Mouse (Mus musculus): ENCODE measurements around the gene Tgfbr2. TPM values are rescaled to one million over a fixed set of nuclear protein-coding genes. Genes with fewer than 3 reads are reported as not detected.

Gene Tgfbr2
- total and polyA plus RNA-seq, 3 experiments = not detected

DNA sequence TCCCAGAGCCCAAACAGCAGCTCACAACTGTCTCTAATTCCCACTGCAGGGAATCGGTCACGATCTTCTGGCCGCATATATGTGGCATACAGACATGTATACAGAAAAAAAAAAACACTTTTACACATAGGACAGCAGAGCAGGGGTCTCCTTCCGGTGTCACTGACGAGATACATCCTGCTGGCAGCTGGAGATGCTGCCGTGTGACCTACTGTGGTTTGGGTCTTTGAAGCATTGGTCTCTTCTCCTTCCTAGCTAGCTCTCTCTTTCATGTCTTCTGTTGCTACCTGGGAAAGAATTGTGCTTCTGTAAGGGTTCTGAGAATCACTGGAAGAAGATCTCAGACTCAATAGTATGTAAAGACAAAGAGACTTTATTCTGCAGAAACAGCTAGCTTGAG is 39.1 kb upstream of the Tgfbr2 start:
- Histone ChIP-seq H3K27ac (ENCODE audit: control insufficient read depth, low read depth, low read length) (no peak overlapping the region), H3K9me3 (replicated peaks; ENCODE audit: insufficient read depth, low read length) (no peaks in the 10 kb centered on the region), H3K9ac (ENCODE audit: control insufficient read depth, low read depth, low read length, poor library complexity, severe bottlenecking) (no peak overlapping the region), H3K79me2 (ENCODE audit: control insufficient read depth, insufficient read depth, low read length, poor library complexity) (no peaks in the 10 kb centered on the region), H3K27me3 (ENCODE audit: control insufficient read depth in 1 of 2, insufficient read depth in 2 of 2, low read length in 2 of 2) (no peaks in the 10 kb centered on the region), H3K4me1 (ENCODE audit: control insufficient read depth in 1 of 2, insufficient read depth in 2 of 2, low read length in 2 of 2) (no peaks in the 10 kb centered on the region), H3K36me3 (ENCODE audit: control insufficient read depth in 1 of 2, insufficient read depth in 2 of 2, low read length in 2 of 2) (no peaks in the 10 kb centered on the region), H3K4me3 (ENCODE audit: control insufficient read depth in 1 of 2, insufficient read depth in 1 of 2, low read depth in 2 of 2, low read length in 2 of 2) (no peak overlapping the region)
- no peak for DNase-seq (ENCODE audit: low read depth, low spot score)
- TF ChIP-seq MAX (IDR thresholded peaks at IDR 0.05; ENCODE audit: low read length) (no peak), POLR2A (IDR thresholded peaks at IDR 0.05; ENCODE audit: control insufficient read depth in 1 of 2, insufficient read depth in 1 of 2, low read depth in 1 of 2, low read length in 2 of 2, poor library complexity in 1 of 2) (no peak), MAFK (IDR thresholded peaks at IDR 0.05; ENCODE audit: borderline replicate concordance, low read depth, low read length) (no peak), EP300 (IDR thresholded peaks at IDR 0.05; ENCODE audit: low read depth in 1 of 2, low read length in 2 of 2) (no peak), MXI1 (IDR thresholded peaks at IDR 0.05; ENCODE audit: low read depth, low read length) (no peak), MAZ (IDR thresholded peaks at IDR 0.05; ENCODE audit: low read depth, low read length) (no peak), POLR2AphosphoS2 (IDR thresholded peaks at IDR 0.05; ENCODE audit: low read length) (no peak), CHD2 (IDR thresholded peaks at IDR 0.05; ENCODE audit: low read length) (no peak), POLR2AphosphoS5 (IDR thresholded peaks at IDR 0.05; ENCODE audit: borderline replicate concordance, low read depth, low read length) (no peak), TCF12 (IDR thresholded peaks at IDR 0.05; ENCODE audit: low read depth, low read length) (no peak), ZNF384 (IDR thresholded peaks at IDR 0.05; ENCODE audit: low read depth, low read length) (no peak), ETS1 (IDR thresholded peaks at IDR 0.05; ENCODE audit: low read depth, low read length) (no peak), JUND (IDR thresholded peaks at IDR 0.05; ENCODE audit: low read depth, low read length) (no peak)

DNA sequence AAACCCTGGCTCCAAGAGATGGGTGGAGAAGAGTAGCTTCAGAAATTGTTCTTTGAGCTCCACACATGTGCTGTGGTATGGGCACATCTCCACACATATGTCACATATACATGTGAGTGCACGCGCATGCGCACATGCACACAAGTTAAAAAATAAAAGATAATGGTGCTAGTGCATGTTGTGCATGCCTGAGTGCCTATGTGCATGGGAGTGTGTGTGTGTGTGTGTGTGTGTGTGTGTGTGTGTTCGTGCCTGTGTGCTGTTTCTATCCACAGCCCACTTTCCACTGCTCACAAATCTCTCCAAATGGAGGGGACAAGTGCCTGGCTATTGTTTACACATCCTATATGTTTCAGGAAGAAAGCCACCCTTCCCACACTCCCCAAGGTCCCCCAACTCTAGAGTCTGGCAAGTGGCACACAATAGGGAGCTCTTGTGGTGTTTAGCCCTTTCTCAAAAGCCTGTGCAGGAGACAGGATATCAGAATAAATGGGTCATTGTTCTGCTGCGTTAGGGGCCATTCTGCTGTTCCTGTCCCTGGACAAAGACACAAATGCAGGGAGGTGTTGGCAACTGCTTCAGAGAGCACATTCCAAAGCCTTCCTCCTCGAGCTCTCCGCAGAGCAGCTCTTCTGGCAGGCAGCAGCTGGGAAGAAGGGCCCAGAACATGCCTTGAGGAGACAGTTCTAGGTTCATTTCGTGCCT is 37.9 kb upstream of the Tgfbr2 start:
- no peak overlapping the region for H3K9ac ChIP-seq (ENCODE audit: control insufficient read depth, low read depth, low read length, poor library complexity, severe bottlenecking)
- no peaks in the 10 kb centered on the region for H3K27me3 ChIP-seq (ENCODE audit: control insufficient read depth in 1 of 2, insufficient read depth in 2 of 2, low read length in 2 of 2)
- H3K4me3 ChIP-seq (ENCODE audit: control insufficient read depth in 1 of 2, insufficient read depth in 1 of 2, low read depth in 2 of 2, low read length in 2 of 2) = no peak overlapping the region
- H3K79me2 ChIP-seq (ENCODE audit: control insufficient read depth, insufficient read depth, low read length, poor library complexity) = no peaks in the 10 kb centered on the region
- no peaks in the 10 kb centered on the region for H3K4me1 ChIP-seq (ENCODE audit: control insufficient read depth in 1 of 2, insufficient read depth in 2 of 2, low read length in 2 of 2)
- TF ChIP-seq ETS1 (IDR thresholded peaks at IDR 0.05; ENCODE audit: low read depth, low read length) = no peak
- no peak for TF ChIP-seq HCFC1 (IDR thresholded peaks at IDR 0.05; ENCODE audit: low read depth, low read length)
- no peak for TF ChIP-seq MYB (IDR thresholded peaks at IDR 0.05; ENCODE audit: low read depth, low read length)
- TF ChIP-seq RCOR1 (IDR thresholded peaks at IDR 0.05; ENCODE audit: low read depth, low read length) = no peak
- no peak for TF ChIP-seq CHD1 (IDR thresholded peaks at IDR 0.05; ENCODE audit: low read depth, low read length)
- no peak for TF ChIP-seq ZMIZ1 (IDR thresholded peaks at IDR 0.05; ENCODE audit: low read depth, low read length)
- TF ChIP-seq GATA1 (IDR thresholded peaks at IDR 0.05; ENCODE audit: low read depth, low read length) = no peak
- no peak for TF ChIP-seq POLR2AphosphoS5 (IDR thresholded peaks at IDR 0.05; ENCODE audit: borderline replicate concordance, low read depth, low read length)
- TF ChIP-seq ELF1 (IDR thresholded peaks at IDR 0.05; ENCODE audit: low read depth, low read length) = no peak
- no peak for TF ChIP-seq RAD21 (IDR thresholded peaks at IDR 0.05; ENCODE audit: low read depth, low read length)
- TF ChIP-seq MXI1 (IDR thresholded peaks at IDR 0.05; ENCODE audit: low read depth, low read length) = no peak
- no peak for TF ChIP-seq SIN3A (IDR thresholded peaks at IDR 0.05; ENCODE audit: low read length)
- no peak for TF ChIP-seq USF2 (IDR thresholded peaks at IDR 0.05; ENCODE audit: borderline replicate concordance in 1 of 2, insufficient read depth in 1 of 2, low read depth in 1 of 2, low read length in 2 of 2)
- no peak for TF ChIP-seq ZNF384 (IDR thresholded peaks at IDR 0.05; ENCODE audit: low read depth, low read length)
- no peaks in the 10 kb centered on the region for H3K9me3 ChIP-seq (replicated peaks; ENCODE audit: insufficient read depth, low read length)
- no peak overlapping the region for H3K27ac ChIP-seq (ENCODE audit: control insufficient read depth, low read depth, low read length)
- no peak for DNase-seq (ENCODE audit: low read depth, low spot score)
- H3K36me3 ChIP-seq (ENCODE audit: control insufficient read depth in 1 of 2, insufficient read depth in 2 of 2, low read length in 2 of 2) = no peaks in the 10 kb centered on the region
